Mouse (Mus musculus) small intestine, adult 2 months (tissue): ENCODE measurements at regions not wholly inside any gene's neighbourhood (a gene's known extent, or its start where the extent isn't known, plus 50 kb on each side); places are given as distances from the start of the nearest gene placed in this dataset.
A peak's percentile ranks its signal among the peaks of the same experiment; 100 is the strongest.

Source experiments
- H3K27ac ChIP-seq: fragments of 200-500 bp; 2 replicates; pipeline ENCODE4 v1.5.1; 2012; ENCODE audit warnings: low read depth, low read length, control low read depth, inconsistent platforms; ENCODE audit not compliant: insufficient read depth
- H3K27me3 ChIP-seq: fragments of 200-500 bp; 2 replicates; pipeline ENCODE4 v1.6.1; 2012; ENCODE audit warnings: mild to moderate bottlenecking, moderate library complexity, low read length, inconsistent platforms; ENCODE audit not compliant: control insufficient read depth, insufficient read depth
- H3K36me3 ChIP-seq: fragments of 200-500 bp; 2 replicates; pipeline ENCODE4 v1.6.1; 2012; ENCODE audit warnings: mild to moderate bottlenecking, low read length, control low read depth, inconsistent platforms; ENCODE audit not compliant: control insufficient read depth, insufficient read depth
- H3K4me1 ChIP-seq: fragments of 200-500 bp; 2 replicates; pipeline ENCODE4 v1.6.1; 2012; ENCODE audit warnings: low read length, inconsistent platforms, mixed read lengths; ENCODE audit not compliant: control insufficient read depth, insufficient read depth, insufficient read length
- H3K4me3 ChIP-seq: fragments of 200-500 bp; 2 replicates; pipeline ENCODE4 v1.5.1; 2012; ENCODE audit warnings: low read depth, mild to moderate bottlenecking, control low read depth, inconsistent platforms, low read length, moderate library complexity
- CTCF ChIP-seq: fragments of 200-500 bp; IDR thresholded peaks from 2 replicates; pipeline ENCODE4 v1.5.1; 2012; ENCODE audit warnings: low read depth, mild to moderate bottlenecking, control low read depth, inconsistent platforms, low read length, moderate library complexity, mixed read lengths; ENCODE audit not compliant: insufficient replicate concordance, insufficient read length; ENCODE audit errors: extremely low read depth
- POLR2A ChIP-seq: fragments of 200-500 bp; IDR thresholded peaks from 2 replicates; pipeline ENCODE4 v1.6.1; 2012; ENCODE audit warnings: low read depth, mild to moderate bottlenecking, control low read depth, inconsistent platforms, low read length, moderate library complexity
- WGBS: fragments of 180-500 bp; shearing (Covaris S2); methylation state at CpG from one replicate; pipeline ENCODE4 v1.1.7; 2018; 5-methylcytosine and 5-hydroxymethylcytosine counted together

- 91% methylated on average over 5 of the region's 5 CpGs for WGBS
- no peaks in the 10 kb centered on the region for H3K4me1 ChIP-seq
These were observed 79.4 kb downstream of the Zfp281 start for GRCm38 (mm10) chr1:136704139-136704538.

GRCm38 (mm10) chr1:136706509-136706908 lies 81.8 kb downstream of the Zfp281 start:
- Histone ChIP-seq H3K27me3 (no peaks in the 10 kb centered on the region), H3K4me3 (no peak overlapping the region), H3K4me1 (no peaks in the 10 kb centered on the region), H3K36me3 (no peaks in the 10 kb centered on the region), H3K27ac (no peak overlapping the region)
- 76% methylated on average over 8 of the region's 8 CpGs for WGBS
- TF ChIP-seq CTCF (no peak), POLR2A (no peak)

More at GRCm38 (mm10) chr1:136704139-136704538, 79.4 kb downstream of the Zfp281 start:
- Histone ChIP-seq H3K36me3 (no peaks in the 10 kb centered on the region), H3K27ac (no peak overlapping the region), H3K4me3 (no peak overlapping the region), H3K27me3 (no peaks in the 10 kb centered on the region)
- TF ChIP-seq CTCF (no peak), POLR2A (no peak)

- H3K4me3 ChIP-seq: no peak overlapping the region
- H3K36me3 ChIP-seq: no peaks in the 10 kb centered on the region
- TF ChIP-seq POLR2A (no peak), CTCF (no peak)
- no peaks in the 10 kb centered on the region for H3K4me1 ChIP-seq
- 84% methylated on average over 8 of the region's 8 CpGs for WGBS
- no peaks in the 10 kb centered on the region for H3K27me3 ChIP-seq
- H3K27ac ChIP-seq: no peak overlapping the region
These were observed 82.7 kb downstream of the Zfp281 start for GRCm38 (mm10) chr1:136707394-136707793.

- WGBS: 72% methylated on average over 12 of the region's 12 CpGs
- Histone ChIP-seq H3K36me3 (no peaks in the 10 kb centered on the region), H3K27me3 (no peaks in the 10 kb centered on the region), H3K4me3 (no peak overlapping the region), H3K4me1 (no peaks in the 10 kb centered on the region), H3K27ac (no peak overlapping the region)
- no peak for TF ChIP-seq POLR2A
- TF ChIP-seq CTCF: no peak
These were observed 83.2 kb downstream of the Zfp281 start for GRCm38 (mm10) chr1:136707866-136708265.

GRCm38 (mm10) chr1:136710196-136710595 lies 85.5 kb downstream of the Zfp281 start:
- 72% methylated on average over 4 of the region's 4 CpGs for WGBS

GRCm38 (mm10) chr1:136711243-136711642 lies 86.5 kb downstream of the Zfp281 start:
- Histone ChIP-seq H3K4me3 (no peak overlapping the region), H3K27ac (no peak overlapping the region), H3K4me1 (no peaks in the 10 kb centered on the region), H3K36me3 (no peaks in the 10 kb centered on the region), H3K27me3 (no peaks in the 10 kb centered on the region)
- TF ChIP-seq POLR2A: no peak
- TF ChIP-seq CTCF: no peak
- 86% methylated on average over 7 of the region's 7 CpGs for WGBS

More at GRCm38 (mm10) chr1:136710196-136710595, 85.5 kb downstream of the Zfp281 start:
- Histone ChIP-seq H3K4me3 (no peak overlapping the region), H3K27ac (no peak overlapping the region), H3K4me1 (no peaks in the 10 kb centered on the region), H3K27me3 (no peaks in the 10 kb centered on the region), H3K36me3 (no peaks in the 10 kb centered on the region)
- peak; percentile 8; the same call in 1 of the 2 replicates for TF ChIP-seq CTCF
- no peak for TF ChIP-seq POLR2A

GRCm38 (mm10) chr1:136714077-136714476 lies 89.4 kb downstream of the Zfp281 start:
- 85% methylated on average over 4 of the region's 4 CpGs for WGBS
- TF ChIP-seq CTCF (no peak), POLR2A (no peak)
- Histone ChIP-seq H3K4me1 (peaks cover 4% of the 10 kb centered on the region; the same call in 1 of the 2 replicates), H3K27ac (no peak overlapping the region), H3K27me3 (no peaks in the 10 kb centered on the region), H3K36me3 (no peaks in the 10 kb centered on the region), H3K4me3 (no peak overlapping the region)

- H3K27ac ChIP-seq: no peak overlapping the region
- peaks cover 4% of the 10 kb centered on the region; the same call in 1 of the 2 replicates for H3K4me1 ChIP-seq
- TF ChIP-seq POLR2A (no peak), CTCF (no peak)
- no peaks in the 10 kb centered on the region for H3K36me3 ChIP-seq
- no peaks in the 10 kb centered on the region for H3K27me3 ChIP-seq
- WGBS: 57% methylated on average over 11 of the region's 11 CpGs
- H3K4me3 ChIP-seq: no peak overlapping the region
These were observed 90.3 kb downstream of the Zfp281 start for GRCm38 (mm10) chr1:136714987-136715386.
